Mouse (Mus musculus) embryonic facial prominence, embryonic 14.5 days (tissue): ENCODE data around the gene Fbxo42. TPM values are rescaled to one million over a fixed set of nuclear protein-coding genes. Genes with fewer than 3 reads are reported as not detected.
"Not testable (repeated sequence)": the region's sequence is repeated elsewhere in the genome, so short reads cannot be mapped to it uniquely, and the experiment has no call there.

Experiments used
- ATAC-seq: fragments of 200-750 bp; cut with Nextera tagmentation; 2 replicates; pipeline ENCODE4 v1.8.0; 2017; ENCODE audit warnings: low read depth, moderate number of reproducible peaks, moderate TSS enrichment
- DNase-seq: peaks from one replicate; pipeline ENCODE4 v3.0.0-alpha.2; 2015; ENCODE audit warnings: low spot score
- H3K27ac ChIP-seq: fragments of 300-500 bp; sonication (generic); replicated peaks from 2 replicates; pipeline ENCODE4 v1.5.1; 2014; ENCODE audit warnings: low read depth, mild to moderate bottlenecking, low read length, moderate library complexity
- H3K27me3 ChIP-seq: fragments of 300-500 bp; sonication (generic); replicated peaks from 2 replicates; pipeline ENCODE4 v1.6.1; 2014; ENCODE audit warnings: low read length; ENCODE audit not compliant: control insufficient read depth, insufficient read depth
- H3K36me3 ChIP-seq: fragments of 300-500 bp; sonication (generic); 2 replicates; pipeline ENCODE4 v1.6.1; 2014; ENCODE audit warnings: low read length, mixed read lengths; ENCODE audit not compliant: control insufficient read depth, insufficient read depth
- H3K4me1 ChIP-seq: fragments of 300-500 bp; sonication (generic); 2 replicates; pipeline ENCODE4 v1.6.1; 2014; ENCODE audit warnings: antibody characterized with exemption, low read length; ENCODE audit not compliant: control insufficient read depth, insufficient read depth
- H3K4me2 ChIP-seq: fragments of 300-500 bp; sonication (generic); 2 replicates; pipeline ENCODE4 v1.6.1; 2014; ENCODE audit warnings: low read depth, mild to moderate bottlenecking, low read length, moderate library complexity, mixed read lengths
- H3K4me3 ChIP-seq: fragments of 300-500 bp; sonication (generic); 2 replicates; pipeline ENCODE4 v1.5.1; 2014; ENCODE audit warnings: low read depth, mild to moderate bottlenecking, low read length
- H3K9ac ChIP-seq: fragments of 300-500 bp; sonication (generic); 2 replicates; pipeline ENCODE4 v1.6.1; 2014; ENCODE audit warnings: low read depth, mild to moderate bottlenecking, low read length, moderate library complexity, mixed read lengths
- H3K9me3 ChIP-seq: fragments of 300-500 bp; sonication (generic); 2 replicates; pipeline ENCODE4 v1.6.1; 2016; ENCODE audit warnings: low read length; ENCODE audit not compliant: control insufficient read depth
- WGBS: fragments of 180-500 bp; shearing (Covaris S2); extraction: QIAGEN DNeasy Blood & Tissue Kit; methylation state at CpG from one replicate; pipeline ENCODE4 v1.1.7; 2014; 5-methylcytosine and 5-hydroxymethylcytosine counted together
- polyA plus RNA-seq: library from polyadenylated mRNA; unstranded; fragments of >200 nt; fragmentation: Nextera tagmentation; extraction: Ambion mirVana; gene quantifications from 2 replicates; pipeline ENCODE4 v1.2.1, GENCODE M21; 2014

Fbxo42 gene
- polyA plus RNA-seq, 1 experiment from 2014 or later: 22.7 TPM

DNA sequence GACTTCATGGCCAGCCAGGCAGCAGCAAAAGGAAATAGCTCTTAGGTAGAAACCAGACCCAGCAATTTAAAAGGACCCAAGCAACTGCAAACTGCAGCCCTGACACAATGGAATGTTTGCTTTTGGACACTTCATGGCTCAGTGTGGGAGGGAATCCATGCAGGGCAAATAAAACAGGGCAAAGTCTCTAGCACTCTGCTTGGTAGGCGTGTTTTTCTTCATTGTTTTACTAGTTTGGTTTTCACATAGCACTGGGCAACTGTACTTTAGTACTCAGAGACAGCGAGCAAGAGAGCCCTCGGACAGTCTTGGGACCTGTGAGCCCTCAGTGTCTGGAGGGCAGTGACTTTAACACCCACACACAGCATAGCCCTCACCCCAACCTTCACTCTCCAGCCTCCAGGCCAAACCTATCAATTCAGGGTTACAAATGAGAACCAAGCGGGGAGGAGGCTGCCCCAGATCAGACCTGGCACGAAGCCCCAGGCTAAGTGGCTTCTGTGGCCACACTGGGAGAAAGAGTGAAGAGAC is 16.1 kb upstream of the Fbxo42 start:
- Histone ChIP-seq H3K9ac (0 out of 2 replicates have a peak overlapping the region, but pooled peaks have one; percentile 25), H3K27ac (peak overlapping the region; percentile 69), H3K9me3 (no peaks in the 10 kb centered on the region), H3K4me3 (no peak overlapping the region), H3K4me2 (no peak overlapping the region), H3K27me3 (no peaks in the 10 kb centered on the region), H3K36me3 (no peaks in the 10 kb centered on the region), H3K4me1 (peaks cover 39% of the 10 kb centered on the region)
- ATAC-seq (peak; percentile 54), DNase-seq (peak; percentile 65)
- 39% methylated on average over 5 of the region's 5 CpGs for WGBS

DNA sequence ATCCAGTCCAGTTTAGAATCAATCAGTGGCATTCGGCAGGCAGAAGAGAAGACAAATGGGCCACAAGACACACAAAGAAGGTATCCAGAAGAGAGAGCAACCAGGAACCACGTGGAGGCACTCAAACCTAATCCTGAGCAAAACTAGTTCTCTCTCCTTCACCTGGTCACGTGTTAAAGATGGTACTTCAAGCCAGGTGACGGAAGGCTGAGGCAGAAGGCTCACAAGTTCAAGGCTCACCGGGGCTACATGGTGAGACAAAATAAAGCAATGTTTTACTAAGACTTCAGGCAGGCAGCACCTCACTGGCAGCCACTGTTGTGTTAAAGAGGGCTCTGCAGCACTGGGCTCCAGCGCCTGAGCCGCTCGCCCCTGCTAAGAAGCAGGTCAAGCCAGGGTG is 15.5 kb upstream of the Fbxo42 start:
- Histone ChIP-seq H3K4me1 (peaks cover 45% of the 10 kb centered on the region), H3K27me3 (no peaks in the 10 kb centered on the region), H3K27ac (peak overlapping the region; percentile 69; the same call in 1 of the 2 replicates), H3K4me3 (no peak overlapping the region), H3K36me3 (no peaks in the 10 kb centered on the region), H3K9ac (0 out of 2 replicates have a peak overlapping the region, but pooled peaks have one; percentile 25), H3K4me2 (no peak overlapping the region), H3K9me3 (no peaks in the 10 kb centered on the region)
- ATAC-seq: no peak
- no peak for DNase-seq
- 52% methylated on average over 8 of the region's 8 CpGs for WGBS

DNA sequence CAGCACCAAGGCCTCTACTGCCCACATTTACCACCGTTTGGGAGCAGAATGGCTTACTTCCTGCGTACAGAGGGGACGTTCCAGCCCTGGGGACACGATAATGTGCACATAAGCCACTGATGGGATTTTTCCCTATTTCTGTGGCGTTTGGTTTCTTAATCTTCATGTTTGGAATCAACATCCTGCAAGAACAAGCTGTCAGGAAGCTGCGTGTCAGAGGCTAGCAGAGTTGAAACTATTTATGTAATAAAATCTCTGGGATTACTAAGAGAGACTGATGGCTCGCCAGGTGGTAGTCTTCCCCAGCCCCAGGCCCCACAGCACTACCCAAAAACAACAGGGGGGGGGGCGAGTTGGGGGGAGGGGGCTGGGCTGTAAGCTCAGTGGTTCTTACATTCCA is 14.5 kb upstream of the Fbxo42 start:
- peaks cover 52% of the 10 kb centered on the region for H3K4me1 ChIP-seq
- H3K9me3 ChIP-seq: no peaks in the 10 kb centered on the region
- no peaks in the 10 kb centered on the region for H3K27me3 ChIP-seq
- H3K4me2 ChIP-seq: no peak overlapping the region
- 40% methylated on average over 8 of the region's 8 CpGs for WGBS
- no peaks in the 10 kb centered on the region for H3K36me3 ChIP-seq
- H3K9ac ChIP-seq: no peak overlapping the region
- no peak overlapping the region for H3K4me3 ChIP-seq
- ATAC-seq: no peak
- DNase-seq: peak; percentile 55
- H3K27ac ChIP-seq: no peak overlapping the region

DNA sequence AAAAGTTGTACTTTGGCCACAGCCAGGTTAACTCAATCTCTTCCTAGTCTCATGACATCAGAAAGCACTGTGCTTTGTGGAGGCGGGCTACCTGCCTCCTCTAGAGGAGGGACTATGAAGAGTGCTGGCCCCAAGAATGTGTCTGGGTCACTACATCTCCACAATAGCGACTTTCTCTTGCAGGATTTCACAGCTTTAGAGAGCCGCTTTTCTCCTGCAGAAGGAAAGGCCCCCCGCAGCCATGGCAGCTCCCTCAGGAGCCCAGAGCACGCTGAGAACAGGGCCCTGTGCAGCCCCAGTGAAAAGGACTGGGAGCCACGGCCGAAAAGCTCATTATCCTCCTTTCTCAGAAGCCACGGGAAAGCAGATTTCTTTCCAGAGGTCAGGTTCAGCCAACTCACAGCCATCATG is 13.7 kb upstream of the Fbxo42 start:
- H3K4me2 ChIP-seq: no peak overlapping the region
- no peak overlapping the region for H3K9ac ChIP-seq
- 48% methylated on average over 8 of the region's 8 CpGs for WGBS
- H3K27ac ChIP-seq: peak overlapping the region; percentile 17
- peaks cover 53% of the 10 kb centered on the region for H3K4me1 ChIP-seq
- ATAC-seq (no peak), DNase-seq (no peak)
- no peak overlapping the region for H3K4me3 ChIP-seq
- H3K9me3 ChIP-seq: no peaks in the 10 kb centered on the region
- H3K36me3 ChIP-seq: no peaks in the 10 kb centered on the region
- H3K27me3 ChIP-seq: no peaks in the 10 kb centered on the region

DNA sequence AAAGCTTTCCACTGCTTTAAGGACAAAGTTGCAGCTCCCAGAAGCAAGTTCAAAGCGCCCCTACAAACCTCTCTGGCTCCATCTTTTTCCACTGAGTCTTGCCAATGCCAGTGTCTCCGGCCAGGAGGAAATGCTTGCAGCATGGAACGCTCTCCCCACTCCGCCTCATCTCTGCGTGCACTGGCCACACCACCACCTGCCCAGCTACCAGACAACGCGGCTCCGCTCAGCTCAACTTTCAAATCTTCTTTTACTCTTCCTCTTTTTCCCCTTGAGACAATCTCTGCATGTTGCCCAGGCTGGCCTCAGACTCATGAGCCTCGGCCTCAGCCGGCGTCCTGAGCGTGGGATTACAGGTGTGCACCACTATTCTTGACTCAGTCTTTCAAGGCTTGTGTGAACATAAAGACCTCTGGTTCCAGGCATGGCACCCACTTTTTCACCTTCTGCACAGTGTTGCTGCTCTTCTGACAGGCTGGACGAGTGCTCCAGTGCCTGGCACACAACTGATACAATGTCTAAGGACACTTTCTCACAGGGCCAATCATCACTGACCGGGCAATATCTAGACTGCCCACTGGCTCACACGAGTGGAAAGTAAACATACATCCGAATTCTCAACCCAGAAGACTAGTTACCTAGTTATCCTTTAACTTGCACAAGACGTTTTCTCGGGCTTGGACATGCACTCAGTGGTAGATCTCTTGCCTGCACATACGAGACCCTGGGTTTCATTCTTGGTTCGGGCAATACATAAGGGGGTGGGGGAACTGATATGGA is 12.8 kb upstream of the Fbxo42 start:
- Histone ChIP-seq H3K9ac (no peak overlapping the region), H3K4me2 (no peak overlapping the region)
- 77% methylated on average over 20 of the region's 20 CpGs for WGBS

DNA sequence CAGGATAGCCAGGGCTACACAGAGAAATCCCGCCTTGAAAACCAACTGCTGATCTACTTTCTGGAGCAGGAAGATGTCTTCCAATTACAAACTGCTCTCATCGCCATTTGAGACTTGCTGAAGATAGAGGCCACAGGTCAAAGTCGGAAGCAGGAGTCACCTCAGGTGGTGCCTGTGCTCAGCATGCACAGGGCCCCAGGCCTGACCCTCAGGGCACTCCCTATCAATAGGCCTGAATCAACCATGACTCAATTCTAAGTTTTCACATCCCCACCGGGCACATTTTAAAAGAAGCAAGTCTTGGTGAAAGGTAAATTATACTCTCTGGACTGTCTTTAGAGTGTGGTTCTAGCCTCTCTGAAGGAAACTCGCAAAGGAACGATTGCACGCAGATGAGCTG is 11.6 kb upstream of the Fbxo42 start:
- Histone ChIP-seq H3K4me3 (no peak overlapping the region), H3K36me3 (no peaks in the 10 kb centered on the region), H3K27ac (no peak overlapping the region), H3K4me2 (no peak overlapping the region), H3K9ac (no peak overlapping the region), H3K27me3 (no peaks in the 10 kb centered on the region), H3K4me1 (peaks cover 43% of the 10 kb centered on the region), H3K9me3 (no peaks in the 10 kb centered on the region)
- DNase-seq: no peak
- 77% methylated on average over 7 of the region's 7 CpGs for WGBS
- no peak for ATAC-seq

More for the DNA sequence above, 12.8 kb upstream of the Fbxo42 start:
- H3K27me3 ChIP-seq: no peaks in the 10 kb centered on the region
- DNase-seq (peak; percentile 31), ATAC-seq (no peak)
- no peak overlapping the region for H3K4me3 ChIP-seq
- peaks cover 49% of the 10 kb centered on the region for H3K4me1 ChIP-seq
- no peaks in the 10 kb centered on the region for H3K9me3 ChIP-seq
- no peak overlapping the region for H3K27ac ChIP-seq
- no peaks in the 10 kb centered on the region for H3K36me3 ChIP-seq

DNA sequence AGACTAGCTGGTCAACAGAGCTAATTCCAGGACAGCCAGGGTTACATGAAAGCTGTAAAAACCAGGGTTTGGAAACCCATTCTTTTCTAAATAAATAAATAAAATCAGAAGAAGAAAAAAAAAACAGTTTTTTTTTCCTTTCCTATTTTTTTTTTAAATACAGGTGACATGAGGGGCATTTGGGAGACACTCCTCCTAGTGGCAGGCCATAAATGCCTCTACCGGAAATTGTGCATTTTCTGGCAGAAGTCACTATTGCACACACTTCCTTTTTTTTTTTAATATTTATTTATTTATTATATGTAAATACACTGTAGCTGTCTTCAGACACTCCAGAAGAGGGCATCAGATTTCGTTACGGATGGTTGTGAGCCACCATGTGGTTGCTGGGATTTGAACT is 10.0 kb upstream of the Fbxo42 start:
- peak overlapping the region; percentile 96; the same call in 1 of the 2 replicates for H3K27ac ChIP-seq
- not testable (repeated sequence) for H3K9ac ChIP-seq, H3K36me3 ChIP-seq, H3K27me3 ChIP-seq, H3K9me3 ChIP-seq, ATAC-seq, DNase-seq
- peak overlapping the region; percentile 71 for H3K4me2 ChIP-seq
- peaks cover 35% of the 10 kb centered on the region for H3K4me1 ChIP-seq
- 76% methylated on average over 1 of the region's 3 CpGs for WGBS
- peak overlapping the region; percentile 69; the same call in 1 of the 2 replicates for H3K4me3 ChIP-seq

DNA sequence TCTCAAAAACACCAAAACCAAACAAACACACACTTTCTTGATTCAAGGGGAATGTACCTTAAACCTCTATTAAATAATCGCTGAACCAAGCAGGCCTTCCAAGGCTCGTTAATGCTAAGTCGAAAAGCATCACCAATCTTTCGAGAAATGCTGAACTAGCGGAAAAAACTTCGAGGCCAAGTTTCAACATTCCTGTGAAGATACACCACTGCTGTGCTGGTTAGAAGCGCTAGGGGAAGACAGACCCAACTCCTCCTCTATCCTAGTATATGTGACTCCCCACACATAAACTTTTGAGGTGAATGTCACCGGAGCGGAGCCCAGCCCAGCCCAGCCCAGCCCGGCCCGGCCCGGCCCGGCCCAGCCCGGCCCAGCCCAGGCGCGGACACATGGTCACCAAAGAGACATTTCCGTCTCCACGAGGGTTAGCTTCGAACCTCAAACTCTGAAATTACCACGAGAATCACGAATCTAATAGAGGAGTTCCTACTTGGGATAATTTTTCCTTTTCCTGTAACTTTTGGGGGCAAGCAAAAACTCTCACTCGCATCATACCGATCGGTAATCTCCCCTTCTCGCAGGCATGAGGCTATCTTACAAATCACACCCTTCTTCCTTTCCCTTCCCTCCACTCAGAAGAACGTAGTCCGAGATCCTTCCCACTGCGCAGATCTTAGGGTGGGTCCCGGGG is 9.1 kb upstream of the Fbxo42 start:
- H3K36me3 ChIP-seq: no peaks in the 10 kb centered on the region
- peak; percentile 2; the same call in 1 of the 2 replicates for ATAC-seq
- peak overlapping the region; percentile 96 for H3K27ac ChIP-seq
- peak overlapping the region; percentile 69 for H3K4me3 ChIP-seq
- peak overlapping the region; percentile 71 for H3K4me2 ChIP-seq
- H3K27me3 ChIP-seq: no peaks in the 10 kb centered on the region
- peak; percentile 78 for DNase-seq
- WGBS: 1% methylated on average over 29 of the region's 29 CpGs
- peak overlapping the region; percentile 80 for H3K9ac ChIP-seq
- no peaks in the 10 kb centered on the region for H3K9me3 ChIP-seq
- H3K4me1 ChIP-seq: peaks cover 35% of the 10 kb centered on the region
